17 mouse cellular contexts compared by ENCODE assay signal in the genomic region with DNA sequence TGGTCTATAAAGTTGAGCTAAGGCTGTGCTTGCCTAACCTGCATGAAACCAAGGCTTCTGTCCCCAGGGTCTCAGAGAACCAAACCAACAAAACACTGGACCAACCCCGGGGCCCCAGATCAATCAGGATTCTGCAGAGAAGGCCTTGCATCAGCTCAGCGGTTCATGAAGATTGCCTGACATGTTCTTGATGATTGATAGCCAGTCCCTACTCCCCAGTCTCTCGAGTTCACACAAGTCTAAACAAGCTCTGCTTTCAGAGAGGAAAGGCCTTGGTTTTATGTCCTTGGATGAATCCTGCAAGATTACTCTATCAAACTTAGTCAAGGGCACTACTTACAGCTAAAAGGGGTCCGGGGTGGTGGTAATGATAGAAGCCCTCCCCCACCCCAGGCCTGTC. TPM values are rescaled to one million over a fixed set of nuclear protein-coding genes. Genes with fewer than 3 reads are reported as not detected.
DNase-seq lines count a peak whose midpoint lies in the region; ATAC-seq and TF ChIP-seq lines count a peak whose summit lies in the region.
"Had no signal": no experiment of that assay in that cellular context is flagged by ENCODE, and none has a peak within 500 bp of the region (broad histone marks: within the 10 kb centered on the region; RNA-seq: fewer than 3 reads in every experiment).

No protein-coding gene starts in this region.

- peak overlapping the region; percentile 26; the same call in 1 of the 2 replicates for H3K27ac ChIP-seq in heart, adult 2 months
- H3K27ac ChIP-seq in neural tube, embryonic 11.5 days (ENCODE audit: low read depth, low read length): no peak overlapping the region
- no peak overlapping the region for H3K27ac ChIP-seq in neural tube, embryonic 15.5 days (replicated peaks)
- H3K27ac ChIP-seq: embryonic facial prominence, embryonic 12.5 days; forebrain, embryonic 12.5 days; hindbrain, embryonic 15.5 days had no signal

- TF ChIP-seq POLR2A in heart, adult 2 months (IDR thresholded peaks at IDR 0.05; ENCODE audit: insufficient read depth, low read depth, low read length): no peak

- no peaks in the 10 kb centered on the region for H3K9me3 ChIP-seq in neural tube, embryonic 11.5 days (ENCODE audit: control insufficient read depth, low read length)
- H3K9me3 ChIP-seq in neural tube, embryonic 15.5 days (replicated peaks): no peaks in the 10 kb centered on the region
- H3K9me3 ChIP-seq: embryonic facial prominence, embryonic 12.5 days; forebrain, embryonic 12.5 days; heart, embryonic 12.5 days; hindbrain, embryonic 15.5 days had no signal

- no peaks in the 10 kb centered on the region for H3K79me2 ChIP-seq in heart, adult 2 months (replicated peaks; ENCODE audit: control insufficient read depth, insufficient read depth, low read length)

- no peak overlapping the region for H3K4me3 ChIP-seq in heart, adult 2 months
- H3K4me3 ChIP-seq in neural tube, embryonic 11.5 days (ENCODE audit: low read depth, low read length): no peak overlapping the region
- H3K4me3 ChIP-seq in neural tube, embryonic 15.5 days (replicated peaks): no peak overlapping the region
- H3K4me3 ChIP-seq: embryonic facial prominence, embryonic 12.5 days; forebrain, embryonic 12.5 days; heart, embryonic 12.5 days; hindbrain, embryonic 15.5 days had no signal

- no peak for TF ChIP-seq EP300 in heart, adult 2 months (IDR thresholded peaks at IDR 0.05; ENCODE audit: insufficient read depth, low read depth, low read length)

- 65% methylated on average over 4 of the region's 4 CpGs for WGBS in heart, adult 2 months
- WGBS in neural tube, embryonic 11.5 days: 68% methylated on average over 4 of the region's 4 CpGs
- WGBS in neural tube, embryonic 15.5 days: 74% methylated on average over 4 of the region's 4 CpGs

- H3K4me2 ChIP-seq in neural tube, embryonic 11.5 days (ENCODE audit: low read depth): no peak overlapping the region
- H3K4me2 ChIP-seq in neural tube, embryonic 15.5 days: no peak overlapping the region
- H3K4me2 ChIP-seq: embryonic facial prominence, embryonic 12.5 days; forebrain, embryonic 12.5 days; heart, embryonic 12.5 days; hindbrain, embryonic 15.5 days had no signal

- no peak overlapping the region for H3K9ac ChIP-seq in heart, adult 2 months (ENCODE audit: low read depth, low read length)
- H3K9ac ChIP-seq in neural tube, embryonic 11.5 days (ENCODE audit: low read length): no peak overlapping the region
- H3K9ac ChIP-seq in neural tube, embryonic 15.5 days (replicated peaks): no peak overlapping the region
- H3K9ac ChIP-seq: embryonic facial prominence, embryonic 12.5 days; forebrain, embryonic 12.5 days; heart, embryonic 12.5 days; hindbrain, embryonic 15.5 days had no signal

- H3K27me3 ChIP-seq in heart, adult 2 months (ENCODE audit: control insufficient read depth, insufficient read depth, low read length): no peaks in the 10 kb centered on the region
- no peaks in the 10 kb centered on the region for H3K27me3 ChIP-seq in neural tube, embryonic 11.5 days (ENCODE audit: control insufficient read depth, insufficient read depth, low read length)
- H3K27me3 ChIP-seq in neural tube, embryonic 15.5 days (replicated peaks): no peaks in the 10 kb centered on the region
- H3K27me3 ChIP-seq: forebrain, embryonic 12.5 days; heart, embryonic 12.5 days; hindbrain, embryonic 15.5 days; Patski had no signal

- no peak for ATAC-seq in neural tube, embryonic 11.5 days (ENCODE audit: insufficient read depth, low FRiP score, low TSS enrichment)
- ATAC-seq in neural tube, embryonic 15.5 days (ENCODE audit: low FRiP score): no peak
- ATAC-seq: activated CD4-positive, CD25-positive, alpha-beta regulatory T cell, adult 4 months; forebrain, embryonic 16.5 days; intestine, embryonic 16.5 days had no signal

- no peak for TF ChIP-seq CTCF in heart, adult 2 months (IDR thresholded peaks at IDR 0.05)

- peaks cover 3% of the 10 kb centered on the region for H3K4me1 ChIP-seq in heart, adult 2 months (ENCODE audit: control insufficient read depth, insufficient read depth, low read length)
- no peaks in the 10 kb centered on the region for H3K4me1 ChIP-seq in neural tube, embryonic 11.5 days (ENCODE audit: control insufficient read depth, insufficient read depth, low read length)
- H3K4me1 ChIP-seq in neural tube, embryonic 15.5 days: no peaks in the 10 kb centered on the region
- H3K4me1 ChIP-seq: embryonic facial prominence, embryonic 12.5 days; forebrain, embryonic 12.5 days; hindbrain, embryonic 15.5 days had no signal

- DNase-seq in adrenal gland, adult 2 months: peak; percentile 32
- DNase-seq in adrenal gland, postnatal 4 days (ENCODE audit: low spot score in 2 of 2): no peak
- DNase-seq in heart, adult 2 months: no peak
- DNase-seq in heart, postnatal 25 days (ENCODE audit: low spot score): no peak
- DNase-seq in neural tube, embryonic 11.5 days (ENCODE audit: low spot score): peak; percentile 4
- no peak for DNase-seq in thymus, postnatal 36 days
- DNase-seq: cerebellum, adult 11-12 months; cerebellum, adult 9-10 months had no signal

- intact Hi-C loops in heart, adult 2 months (cut with DNase I): loop anchor here (2.0 kb wide), 2 partner anchors 246 to 368 kb away; a partner anchor contains a TSS
- intact Hi-C loops in heart, postnatal 25 days (cut with DNase I): loop anchor here (5.0 kb wide), 3 partner anchors 154 to 369 kb away; no protein-coding TSS in a partner anchor

- no peaks in the 10 kb centered on the region for H3K36me3 ChIP-seq in heart, adult 2 months (ENCODE audit: control insufficient read depth, insufficient read depth, low read length)
- no peaks in the 10 kb centered on the region for H3K36me3 ChIP-seq in neural tube, embryonic 11.5 days (ENCODE audit: control insufficient read depth, insufficient read depth, low read length)
- H3K36me3 ChIP-seq in neural tube, embryonic 15.5 days: no peaks in the 10 kb centered on the region
- H3K36me3 ChIP-seq: embryonic facial prominence, embryonic 12.5 days; forebrain, embryonic 12.5 days; heart, embryonic 12.5 days; hindbrain, embryonic 15.5 days had no signal

RNA-seq across cellular contexts. Expression of a gene that starts 55.0 kb away (rescaled TPM):
- 10 to 100 TPM; 53.6 to 63.5 TPM for total RNA-seq in adrenal gland, adult 2 months (2021)
- 29.4 and 125 TPM in 2 replicates for polyA plus RNA-seq in adrenal gland, adult 2 months (2012; rRNA removed)
- total RNA-seq in adrenal gland, postnatal 4 days (2021): 10 to 100 TPM; 68.2 to 70.2 TPM
- total RNA-seq in heart, adult 2 months (2021): 100 to 1,000 TPM; 125 to 140 TPM
- 105 and 181 TPM in 2 replicates for polyA plus RNA-seq in heart, adult 2 months (2012; rRNA removed)
- 100 to 1,000 TPM; 115 to 121 TPM for total RNA-seq in heart, postnatal 25 days (2021)
- 153 and 162 TPM in 2 replicates for polyA plus RNA-seq in neural tube, embryonic 11.5 days (2014; fragmentation: Nextera tagmentation; extraction: Ambion mirVana)
- polyA plus RNA-seq in neural tube, embryonic 15.5 days (2015; fragmentation: Nextera tagmentation; extraction: Ambion mirVana): 111 and 118 TPM in 2 replicates

Comparison
In these comparisons a context has a peak if more than half of its experiments do, and no peak if none do; other contexts are left out.
1. DNase-seq: peak in adrenal gland, adult 2 months (single experiment) and neural tube, embryonic 11.5 days (single experiment); none in adrenal gland, postnatal 4 days (0 of 2), heart, adult 2 months (0 of 2), heart, postnatal 25 days (single experiment) and thymus, postnatal 36 days (0 of 2).